Mouse (Mus musculus) hindbrain, embryonic 16.5 days (tissue): ENCODE results near the gene Ldhd. TPM values are rescaled to one million over a fixed set of nuclear protein-coding genes. Genes with fewer than 3 reads are reported as not detected.

Source experiments
- ATAC-seq: fragments of 200-750 bp; cut with Nextera tagmentation; 2 replicates; pipeline ENCODE4 v1.8.0; 2017; ENCODE audit warnings: moderate TSS enrichment, moderate library complexity
- H3K27ac ChIP-seq: fragments of 300-500 bp; sonication (generic); 2 replicates; pipeline ENCODE4 v1.5.1; 2014; ENCODE audit warnings: low read depth, mild to moderate bottlenecking, control low read depth, low read length, moderate library complexity
- H3K27me3 ChIP-seq: fragments of 300-500 bp; sonication (generic); replicated peaks from 2 replicates; pipeline ENCODE4 v1.6.1; 2014; ENCODE audit warnings: low read length; ENCODE audit not compliant: control insufficient read depth, insufficient read depth
- H3K36me3 ChIP-seq: fragments of 300-500 bp; sonication (generic); 2 replicates; pipeline ENCODE4 v1.6.1; 2014; ENCODE audit warnings: mild to moderate bottlenecking, low read length, moderate library complexity, mixed read lengths; ENCODE audit not compliant: control insufficient read depth, insufficient read depth
- H3K4me1 ChIP-seq: fragments of 300-500 bp; sonication (generic); 2 replicates; pipeline ENCODE4 v1.6.1; 2014; ENCODE audit warnings: low read depth, low read length; ENCODE audit not compliant: control insufficient read depth, insufficient read depth
- H3K4me2 ChIP-seq: fragments of 300-500 bp; sonication (generic); 2 replicates; pipeline ENCODE4 v1.6.1; 2014; ENCODE audit warnings: mild to moderate bottlenecking, low read length, control low read depth, moderate library complexity
- H3K4me3 ChIP-seq: fragments of 300-500 bp; sonication (generic); 2 replicates; pipeline ENCODE4 v1.5.1; 2014; ENCODE audit warnings: mild to moderate bottlenecking, low read length, control low read depth, moderate library complexity
- H3K9ac ChIP-seq: fragments of 300-500 bp; sonication (generic); 2 replicates; pipeline ENCODE4 v1.6.1; 2014; ENCODE audit warnings: low read depth, mild to moderate bottlenecking, control low read depth, low read length, moderate library complexity
- H3K9me3 ChIP-seq: fragments of 300-500 bp; sonication (generic); 2 replicates; pipeline ENCODE4 v1.6.1; 2014; ENCODE audit warnings: mild to moderate bottlenecking, low read length, moderate library complexity; ENCODE audit not compliant: control insufficient read depth
- WGBS: fragments of 180-500 bp; shearing (Covaris S2); extraction: QIAGEN DNeasy Blood & Tissue Kit; methylation state at CpG from one replicate; pipeline ENCODE4 v1.1.7; 2014; 5-methylcytosine and 5-hydroxymethylcytosine counted together
- polyA plus RNA-seq: library from polyadenylated mRNA; unstranded; fragments of >200 nt; fragmentation: Nextera tagmentation; extraction: Ambion mirVana; gene quantifications from 2 replicates; pipeline ENCODE4 v1.2.1, GENCODE M21; 2015

Gene Ldhd
- 1.3 and 1.5 TPM in 2 replicates for polyA plus RNA-seq

- H3K27ac ChIP-seq: no peak within 1 kb of the TSS
- ATAC-seq: peak; percentile 72
These were observed at the start of gene Ldhd for GRCm38 (mm10) chr8:111630105-111630521. TSS of gene Ldhd (minus strand) at chr8:111630374.

GRCm38 (mm10) chr8:111678848-111679247 is 48.7 kb upstream of the Ldhd start:
- no peak overlapping the region for H3K27ac ChIP-seq
- H3K4me1 ChIP-seq: no peaks in the 10 kb centered on the region
- ATAC-seq: no peak
- H3K36me3 ChIP-seq: no peaks in the 10 kb centered on the region
- WGBS: 86% methylated on average over 7 of the region's 7 CpGs
- H3K9me3 ChIP-seq: no peaks in the 10 kb centered on the region
- H3K9ac ChIP-seq: no peak overlapping the region
- no peak overlapping the region for H3K4me3 ChIP-seq
- no peaks in the 10 kb centered on the region for H3K27me3 ChIP-seq
- no peak overlapping the region for H3K4me2 ChIP-seq

More at GRCm38 (mm10) chr8:111630105-111630521, at the start of gene Ldhd:
- peak within 1 kb of the TSS; percentile 68 for H3K9ac ChIP-seq
- H3K4me2 ChIP-seq: peak within 1 kb of the TSS; percentile 57
- H3K27me3 ChIP-seq: no peaks in the 10 kb centered on the region
- H3K4me1 ChIP-seq: peaks cover 6% of the 10 kb centered on the region
- no peaks in the 10 kb centered on the region for H3K9me3 ChIP-seq
- H3K36me3 ChIP-seq: no peaks in the 10 kb centered on the region
- 29% methylated on average over 13 of the region's 13 CpGs for WGBS
- peak within 1 kb of the TSS; percentile 38 for H3K4me3 ChIP-seq

GRCm38 (mm10) chr8:111678111-111678510 is 47.9 kb upstream of the Ldhd start:
- Histone ChIP-seq H3K9me3 (no peaks in the 10 kb centered on the region), H3K27me3 (no peaks in the 10 kb centered on the region), H3K4me3 (no peak overlapping the region), H3K4me2 (no peak overlapping the region), H3K4me1 (no peaks in the 10 kb centered on the region), H3K36me3 (no peaks in the 10 kb centered on the region), H3K9ac (no peak overlapping the region), H3K27ac (no peak overlapping the region)
- ATAC-seq: no peak
- 29% methylated on average over 3 of the region's 3 CpGs for WGBS

DNA sequence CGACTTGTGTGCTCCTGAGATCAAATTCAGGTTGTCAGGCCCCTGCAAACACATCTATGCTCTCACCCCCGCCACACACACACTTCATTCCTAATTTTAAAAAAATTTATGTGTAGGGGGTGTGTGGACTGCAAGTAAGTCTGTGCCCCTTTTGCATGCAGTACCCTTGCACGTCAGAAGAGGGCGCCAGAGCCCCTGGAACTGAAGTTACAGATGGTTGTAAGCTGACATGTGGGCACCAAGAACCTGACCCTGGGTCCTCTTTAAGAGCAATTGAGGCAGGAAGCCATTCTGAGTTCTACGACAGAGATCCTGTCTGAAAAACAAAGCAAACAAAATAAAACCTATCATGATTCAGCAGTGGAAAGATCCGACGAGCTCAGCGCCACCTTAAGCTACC is 46.1 kb upstream of the Ldhd start:
- H3K27me3 ChIP-seq: no peaks in the 10 kb centered on the region
- no peak overlapping the region for H3K27ac ChIP-seq
- H3K9ac ChIP-seq: no peak overlapping the region
- H3K4me3 ChIP-seq: no peak overlapping the region
- H3K4me1 ChIP-seq: no peaks in the 10 kb centered on the region
- no peak overlapping the region for H3K4me2 ChIP-seq
- 80% methylated on average over 8 of the region's 8 CpGs for WGBS
- H3K36me3 ChIP-seq: 0 out of 2 replicates have a peak, but pooled peaks cover 2% of the 10 kb centered on the region
- no peaks in the 10 kb centered on the region for H3K9me3 ChIP-seq
- ATAC-seq: no peak

GRCm38 (mm10) chr8:111666751-111667150 is 36.6 kb upstream of the Ldhd start:
- Histone ChIP-seq H3K9ac (no peak overlapping the region), H3K36me3 (peaks cover 23% of the 10 kb centered on the region), H3K27me3 (no peaks in the 10 kb centered on the region), H3K4me1 (no peaks in the 10 kb centered on the region), H3K9me3 (no peaks in the 10 kb centered on the region), H3K4me2 (no peak overlapping the region), H3K27ac (no peak overlapping the region), H3K4me3 (no peak overlapping the region)
- no peak for ATAC-seq
- WGBS: 94% methylated on average over 2 of the region's 2 CpGs

DNA sequence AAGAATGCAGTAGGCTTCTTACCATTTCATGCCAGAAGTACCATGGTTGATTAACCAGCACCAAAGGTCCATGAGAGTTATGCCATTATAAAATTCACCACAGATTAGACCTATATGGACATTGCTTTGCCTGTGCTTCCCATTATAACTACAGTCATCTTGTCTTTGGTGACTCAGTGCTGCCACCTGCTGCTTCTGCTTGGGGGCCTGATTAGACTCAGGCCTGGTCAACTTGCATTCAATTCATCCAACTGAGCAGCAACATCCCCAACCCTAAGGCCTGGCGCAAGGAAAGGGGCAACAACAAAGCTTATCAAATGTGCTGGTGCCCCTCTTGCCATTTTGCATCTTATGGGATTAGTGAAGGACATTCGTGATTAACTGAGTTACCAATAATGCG is 32.3 kb upstream of the Ldhd start:
- H3K4me1 ChIP-seq: no peaks in the 10 kb centered on the region
- no peak overlapping the region for H3K4me2 ChIP-seq
- ATAC-seq: 0 out of 2 replicates have a peak, but pooled peaks have one; percentile 61
- H3K27me3 ChIP-seq: no peaks in the 10 kb centered on the region
- WGBS: 93% methylated on average over 3 of the region's 3 CpGs
- H3K36me3 ChIP-seq: 0 out of 2 replicates have a peak, but pooled peaks cover 6% of the 10 kb centered on the region
- H3K27ac ChIP-seq: no peak overlapping the region
- no peaks in the 10 kb centered on the region for H3K9me3 ChIP-seq
- no peak overlapping the region for H3K4me3 ChIP-seq
- no peak overlapping the region for H3K9ac ChIP-seq

GRCm38 (mm10) chr8:111658819-111659423 is 28.7 kb upstream of the Ldhd start:
- 0 out of 2 replicates have a peak, but pooled peaks cover 6% of the 10 kb centered on the region for H3K36me3 ChIP-seq

DNA sequence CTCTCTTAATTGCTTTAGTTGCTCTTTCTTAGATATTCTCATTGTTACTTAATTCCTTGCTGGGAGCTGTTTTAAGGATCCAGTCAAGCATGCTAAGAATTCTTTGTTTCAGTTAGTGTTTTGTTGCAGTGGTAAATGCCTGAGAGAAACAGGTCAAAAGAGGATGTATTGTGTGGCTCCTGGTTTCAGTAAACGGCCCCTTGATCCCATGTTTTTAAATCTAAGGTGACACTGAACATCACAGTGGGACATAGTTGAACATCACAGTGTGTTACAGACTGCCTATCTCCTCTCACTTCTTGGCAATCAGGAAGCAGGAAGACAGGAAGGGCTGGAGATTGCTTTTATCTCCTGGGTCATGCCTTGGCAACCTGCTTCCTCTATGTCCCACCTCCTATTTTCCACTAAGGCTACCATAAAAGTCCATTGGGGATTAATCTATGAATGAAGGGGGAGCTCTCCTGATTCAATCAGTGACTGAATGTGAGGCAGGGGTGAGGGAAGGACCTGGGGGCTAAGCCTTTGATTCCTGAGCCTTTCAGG is 27.2 kb upstream of the Ldhd start:
- Histone ChIP-seq H3K27ac (no peak overlapping the region), H3K9me3 (no peaks in the 10 kb centered on the region), H3K4me2 (no peak overlapping the region), H3K9ac (no peak overlapping the region), H3K4me1 (no peaks in the 10 kb centered on the region), H3K27me3 (no peaks in the 10 kb centered on the region), H3K36me3 (0 out of 2 replicates have a peak, but pooled peaks cover 6% of the 10 kb centered on the region), H3K4me3 (no peak overlapping the region)
- 13% methylated on average over 1 of the region's 1 CpGs for WGBS
- no peak for ATAC-seq

More at GRCm38 (mm10) chr8:111658819-111659423, 28.7 kb upstream of the Ldhd start:
- WGBS: 91% methylated on average over 6 of the region's 6 CpGs
- Histone ChIP-seq H3K4me3 (no peak overlapping the region), H3K27me3 (no peaks in the 10 kb centered on the region), H3K4me1 (no peaks in the 10 kb centered on the region), H3K27ac (no peak overlapping the region), H3K9ac (no peak overlapping the region), H3K9me3 (no peaks in the 10 kb centered on the region), H3K4me2 (no peak overlapping the region)
- ATAC-seq: no peak

- no peak for ATAC-seq
- Histone ChIP-seq H3K9ac (no peak overlapping the region), H3K4me3 (no peak overlapping the region), H3K27me3 (no peaks in the 10 kb centered on the region), H3K4me1 (no peaks in the 10 kb centered on the region), H3K4me2 (no peak overlapping the region), H3K27ac (no peak overlapping the region), H3K9me3 (no peaks in the 10 kb centered on the region), H3K36me3 (no peaks in the 10 kb centered on the region)
- 96% methylated on average over 2 of the region's 2 CpGs for whole genome bisulfite sequencing
These were observed 23.4 kb upstream of the Ldhd start for GRCm38 (mm10) chr8:111653524-111653923.
